Mouse (Mus musculus): Measurements from ENCODE around the gene Gm44511.
A peak's percentile ranks its signal among the peaks of the same experiment; 100 is the strongest.
"Not testable (repeated sequence)": the region's sequence is repeated elsewhere in the genome, so short reads cannot be mapped to it uniquely, and the experiment has no call there.

Gene Gm44511

DNA sequence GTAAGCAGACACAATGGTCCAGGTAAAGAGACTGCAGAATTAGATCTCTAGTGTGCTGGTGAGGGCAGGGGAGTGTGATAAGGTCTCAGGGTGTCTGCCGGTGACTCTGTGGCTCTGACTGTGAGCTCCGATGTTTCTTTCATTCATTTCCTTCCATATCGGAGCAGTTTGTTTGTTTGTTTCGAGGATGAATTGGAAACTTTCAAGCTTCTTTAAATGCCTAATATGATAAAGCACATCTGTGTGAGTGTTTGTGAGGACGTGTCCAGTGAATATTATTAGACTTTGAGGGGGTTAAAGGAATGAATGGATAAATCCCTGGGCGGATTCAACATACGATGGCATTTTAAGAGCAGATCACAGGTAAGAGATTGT lies 26.2 kb downstream of the Gm44511 start:
- DNase-seq (ENCODE audit: low spot score in 2 of 2): no peak

DNA sequence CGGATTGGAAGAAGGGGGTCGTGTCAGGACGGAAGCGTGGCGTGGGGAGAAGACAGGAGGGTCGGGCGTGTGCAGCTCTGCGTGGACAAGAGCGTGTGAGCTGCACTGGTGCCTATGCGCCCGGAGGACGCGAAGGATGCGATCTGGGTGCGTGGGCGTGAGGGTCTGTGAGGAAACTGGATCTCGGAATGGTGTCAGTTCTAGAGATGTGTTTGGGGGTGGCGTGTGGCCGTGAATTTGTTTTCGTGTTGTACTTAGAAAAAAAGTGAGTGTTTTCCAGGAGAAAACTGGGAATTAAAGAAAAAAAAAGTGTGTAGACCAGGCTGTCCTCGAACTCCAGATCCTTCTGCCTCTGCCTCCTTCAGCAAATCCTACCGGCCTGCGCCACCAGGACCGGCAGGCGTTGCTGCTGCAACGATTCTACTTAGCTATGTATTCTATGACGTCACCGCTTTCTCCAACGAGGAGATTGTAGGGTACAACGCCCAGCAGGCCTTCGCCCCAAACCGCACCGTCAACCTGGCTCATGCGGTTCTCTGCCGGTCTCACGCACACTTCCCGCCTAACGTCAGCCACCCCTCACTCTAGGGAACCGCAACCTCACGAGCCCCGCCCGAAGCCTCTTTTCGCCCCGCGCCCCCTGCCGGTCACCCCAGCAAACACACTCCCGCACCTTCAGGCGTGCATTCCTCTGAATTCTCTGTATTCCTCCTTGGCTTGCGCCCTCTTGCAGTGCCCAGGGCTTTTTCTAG lies 26.8 kb downstream of the Gm44511 start:
- DNase-seq (ENCODE audit: low spot score in 2 of 2): peak; percentile 75 to 81

DNA sequence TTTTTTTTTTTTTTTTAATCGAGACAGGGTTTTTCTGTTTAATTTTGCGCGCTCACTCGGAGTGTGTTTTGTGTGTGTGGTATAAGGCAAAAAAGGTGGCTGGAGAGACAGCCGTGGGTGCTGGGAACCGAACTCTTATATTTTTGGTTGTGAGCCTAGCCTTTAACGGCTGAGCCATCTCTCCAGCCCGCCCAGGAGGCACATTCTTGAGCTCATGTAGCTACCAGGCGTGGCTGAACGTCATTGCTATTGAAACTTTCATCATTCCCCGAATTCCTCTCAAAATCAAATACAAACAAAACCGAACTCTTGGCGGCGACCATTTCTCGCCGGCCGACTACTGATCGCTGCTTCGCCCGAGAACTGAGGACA lies 27.4 kb downstream of the Gm44511 start:
- peak; percentile 61 to 65 for DNase-seq (ENCODE audit: low spot score in 2 of 2)

DNA sequence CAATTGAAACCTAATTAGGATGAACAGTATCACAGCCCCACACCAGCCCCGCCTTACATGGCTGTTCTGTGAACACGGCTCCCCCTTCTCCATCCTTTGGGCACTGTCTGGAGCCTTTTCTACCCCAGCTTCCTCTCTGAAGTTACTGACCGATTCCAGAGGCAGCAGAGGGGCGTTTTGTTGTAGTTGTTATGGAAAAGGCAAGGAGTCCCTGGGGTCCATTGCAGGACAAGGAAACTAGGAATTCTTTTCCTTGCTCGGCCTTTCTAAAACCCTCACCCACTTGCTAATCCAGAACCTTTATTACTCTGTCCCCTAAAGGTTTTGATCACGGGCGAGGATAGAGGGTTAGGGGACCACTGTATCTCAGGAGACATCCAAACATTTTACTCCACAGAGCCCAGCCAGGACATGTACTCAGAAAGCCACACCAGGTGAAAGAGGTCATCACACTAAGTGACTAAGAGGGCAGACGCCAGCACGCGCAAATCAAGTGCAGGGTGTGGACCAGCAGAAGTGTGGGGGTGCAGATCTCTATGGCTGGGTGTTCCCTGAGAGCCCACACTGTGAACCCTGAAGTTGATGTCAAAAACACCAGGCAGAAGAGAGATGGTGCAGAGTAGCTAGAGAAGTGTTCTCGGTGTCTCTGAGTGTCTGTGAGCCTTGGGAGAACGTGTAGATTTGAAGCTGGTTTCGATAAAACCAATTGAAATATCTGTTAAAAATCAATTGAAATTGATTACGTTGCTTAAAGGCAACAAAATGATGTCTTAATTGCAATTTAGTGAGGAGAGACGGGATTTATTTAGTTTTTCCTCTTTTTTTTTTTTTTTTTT lies 28.0 kb downstream of the Gm44511 start:
- peak in 1 of 2 experiments; percentile 16 for DNase-seq (ENCODE audit: low spot score in 2 of 2)

DNA sequence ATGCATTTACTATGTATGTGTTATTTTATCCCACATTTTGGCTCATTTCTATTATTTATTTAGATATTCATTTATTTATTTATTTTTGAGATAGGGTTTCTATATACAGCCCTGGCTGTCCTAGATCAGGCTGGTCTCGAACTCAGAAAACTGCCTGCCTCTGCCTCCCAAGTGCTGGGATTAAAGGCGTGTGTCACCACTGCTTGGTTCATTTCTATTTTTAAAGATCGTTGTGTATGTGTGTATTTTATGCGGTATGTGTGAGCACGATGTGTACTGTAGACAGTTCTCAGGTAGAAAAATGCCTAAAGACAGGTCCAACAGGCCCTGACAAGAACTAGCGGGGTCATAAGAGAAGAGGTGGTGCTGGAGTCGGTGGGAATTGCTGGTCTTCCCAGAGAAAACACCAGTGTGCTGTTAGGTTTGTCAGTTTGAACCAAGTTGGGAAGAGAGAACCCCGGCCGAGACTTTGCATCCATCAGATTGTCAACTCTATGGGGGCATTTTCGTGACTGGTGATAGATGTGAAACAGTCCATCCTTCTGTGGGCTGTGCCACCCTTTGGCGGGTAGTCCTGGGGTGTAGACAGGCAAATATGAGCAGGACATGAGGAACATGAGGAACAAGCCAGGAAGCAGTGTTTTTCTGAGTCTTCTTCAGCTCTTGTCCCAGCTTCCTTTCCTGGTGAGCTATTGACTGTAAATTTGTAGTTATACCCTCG lies 28.8 kb downstream of the Gm44511 start:
- no peak for DNase-seq (ENCODE audit: low spot score in 2 of 2)

DNA sequence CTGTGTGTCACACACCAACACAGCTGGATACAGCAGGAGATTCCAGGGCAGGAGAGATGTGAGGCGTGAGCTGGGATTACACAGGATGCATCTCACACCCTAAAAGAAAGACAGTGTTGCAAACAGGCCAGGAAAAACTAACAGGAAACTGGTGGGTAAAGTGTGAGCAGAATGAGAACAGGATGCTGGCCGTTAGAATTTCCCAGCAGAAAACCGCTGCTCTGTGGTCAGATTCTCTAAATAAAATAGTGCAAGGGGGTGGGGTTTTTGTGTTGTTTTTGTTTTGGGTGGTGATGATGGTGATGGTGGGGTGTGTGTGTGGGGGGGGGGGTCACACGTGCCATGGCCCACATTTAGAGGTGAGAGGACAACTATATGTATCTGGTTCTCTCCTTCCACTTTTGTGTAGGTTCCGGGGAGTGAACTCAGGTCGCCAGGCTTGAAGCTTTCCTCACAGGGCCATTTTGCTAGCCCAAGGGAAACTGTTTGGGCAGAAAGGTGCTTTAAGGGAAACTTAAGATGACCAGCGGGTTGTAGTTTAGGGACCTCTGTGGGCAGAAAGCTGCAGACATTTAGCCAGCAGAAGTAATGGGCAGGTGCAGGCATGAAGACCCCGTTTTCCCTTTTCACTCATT lies 29.7 kb downstream of the Gm44511 start:
- peak; percentile 19 to 37 for DNase-seq (ENCODE audit: low spot score in 2 of 2)

DNA sequence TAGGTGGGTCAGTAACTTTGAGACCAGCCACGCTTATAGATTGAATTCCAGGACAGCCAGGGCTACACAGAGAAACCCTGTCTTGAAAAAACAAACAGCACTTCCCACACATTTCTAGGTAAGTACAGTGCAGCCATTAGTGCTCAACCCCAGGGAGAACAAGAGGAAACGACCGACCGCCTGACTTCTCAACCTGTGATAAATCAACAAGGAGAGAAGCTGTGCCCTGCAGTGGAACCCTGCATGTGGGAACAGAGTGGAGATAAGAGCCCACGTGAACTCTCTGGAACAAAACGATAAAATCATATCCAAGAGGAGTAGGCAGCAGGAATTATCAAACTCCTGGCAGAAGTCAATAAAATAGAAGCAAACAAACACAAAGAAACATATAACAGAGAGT lies 32.4 kb downstream of the Gm44511 start:
- DNase-seq (ENCODE audit: low spot score in 2 of 2): no peak

DNA sequence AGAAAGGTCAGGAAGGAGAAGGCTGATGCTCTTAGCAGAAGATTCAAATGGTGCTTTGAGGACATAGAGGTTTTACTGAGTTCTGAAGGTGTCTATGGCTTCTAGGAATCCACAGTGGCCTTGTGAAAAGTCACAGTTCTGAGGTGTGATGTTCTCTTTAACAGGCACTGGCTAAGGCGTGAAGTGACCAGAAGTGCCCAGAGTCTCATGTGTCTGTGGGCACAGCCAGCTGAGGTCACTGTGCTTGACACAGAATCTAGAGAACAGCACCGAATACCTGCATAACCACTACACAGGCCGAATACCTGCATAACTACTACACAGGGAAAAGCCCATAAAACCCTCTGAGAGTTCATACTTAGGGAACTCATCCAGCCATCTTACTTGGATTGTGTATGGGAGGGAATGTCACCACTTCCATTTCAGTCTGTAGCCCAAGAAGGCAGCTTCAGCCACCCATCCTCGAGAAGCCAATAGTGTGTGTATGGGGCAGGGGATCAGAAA lies 35.6 kb downstream of the Gm44511 start:
- DNase-seq (ENCODE audit: low spot score in 2 of 2): not testable (repeated sequence)

DNA sequence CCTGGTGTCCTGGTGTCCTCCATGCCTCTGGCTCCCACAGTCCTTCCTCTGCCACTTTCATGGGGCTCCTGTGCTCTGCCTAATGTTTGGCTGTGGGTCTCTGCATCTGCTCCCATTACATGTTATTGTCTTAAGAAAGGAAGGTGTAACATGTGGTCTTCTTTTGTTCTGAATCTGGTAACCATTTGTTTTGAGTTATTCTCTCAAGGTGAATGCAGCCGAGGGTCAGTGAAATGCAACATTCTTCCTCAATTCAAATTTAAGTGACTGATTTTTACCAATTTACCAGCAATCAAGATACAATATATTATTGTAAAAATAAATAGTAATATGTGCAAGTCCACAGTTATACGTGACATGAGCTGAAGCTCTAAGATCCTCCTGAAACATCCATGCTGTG lies 37.0 kb downstream of the Gm44511 start, which contains the start of gene Klrb1c:
Klrb1c (minus strand) TSS at position 101 of the 400 bp plus-strand sequence.
- no peak for DNase-seq (ENCODE audit: low spot score in 2 of 2)

DNA sequence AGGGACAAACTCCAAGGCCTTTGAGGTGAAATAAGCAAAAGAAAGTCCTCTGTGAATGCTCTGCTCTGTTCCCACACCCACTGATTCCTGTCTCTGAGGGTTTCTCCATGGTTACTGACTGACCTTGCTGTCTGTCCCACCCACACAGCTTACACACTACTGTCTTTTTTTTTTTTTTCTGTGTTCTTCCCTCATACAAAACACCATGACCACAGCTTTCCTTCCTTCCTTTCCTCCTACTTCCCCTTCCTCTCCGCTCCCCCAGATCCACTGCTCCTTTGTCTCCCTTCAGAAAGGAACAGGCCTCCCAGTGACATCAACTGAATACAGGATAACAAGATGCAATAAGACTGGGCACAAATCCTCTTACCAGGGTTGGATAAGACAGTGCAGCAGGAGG lies 37.6 kb downstream of the Gm44511 start:
- peak in 1 of 2 experiments; percentile 24 for DNase-seq (ENCODE audit: low spot score in 2 of 2)

DNA sequence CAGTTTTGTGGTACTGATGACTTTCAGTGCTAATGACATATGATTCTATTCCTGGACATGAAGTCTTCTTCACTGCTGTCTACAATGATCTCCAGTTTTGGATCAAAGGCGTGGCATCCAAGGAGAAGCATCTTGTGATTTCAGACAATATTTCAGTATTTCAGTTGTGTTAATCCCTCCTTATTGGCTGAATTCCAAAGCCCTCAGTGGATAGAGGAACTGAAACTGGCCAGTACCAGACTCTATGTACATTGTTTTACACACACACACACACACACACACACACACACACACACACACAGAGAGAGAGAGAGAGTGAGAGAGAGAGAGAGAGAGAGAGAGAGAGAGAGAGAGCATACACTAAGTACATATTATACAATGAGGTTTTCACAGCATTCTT lies 39.7 kb downstream of the Gm44511 start:
- DNase-seq (ENCODE audit: low spot score in 2 of 2): peak; percentile 52 to 71

DNA sequence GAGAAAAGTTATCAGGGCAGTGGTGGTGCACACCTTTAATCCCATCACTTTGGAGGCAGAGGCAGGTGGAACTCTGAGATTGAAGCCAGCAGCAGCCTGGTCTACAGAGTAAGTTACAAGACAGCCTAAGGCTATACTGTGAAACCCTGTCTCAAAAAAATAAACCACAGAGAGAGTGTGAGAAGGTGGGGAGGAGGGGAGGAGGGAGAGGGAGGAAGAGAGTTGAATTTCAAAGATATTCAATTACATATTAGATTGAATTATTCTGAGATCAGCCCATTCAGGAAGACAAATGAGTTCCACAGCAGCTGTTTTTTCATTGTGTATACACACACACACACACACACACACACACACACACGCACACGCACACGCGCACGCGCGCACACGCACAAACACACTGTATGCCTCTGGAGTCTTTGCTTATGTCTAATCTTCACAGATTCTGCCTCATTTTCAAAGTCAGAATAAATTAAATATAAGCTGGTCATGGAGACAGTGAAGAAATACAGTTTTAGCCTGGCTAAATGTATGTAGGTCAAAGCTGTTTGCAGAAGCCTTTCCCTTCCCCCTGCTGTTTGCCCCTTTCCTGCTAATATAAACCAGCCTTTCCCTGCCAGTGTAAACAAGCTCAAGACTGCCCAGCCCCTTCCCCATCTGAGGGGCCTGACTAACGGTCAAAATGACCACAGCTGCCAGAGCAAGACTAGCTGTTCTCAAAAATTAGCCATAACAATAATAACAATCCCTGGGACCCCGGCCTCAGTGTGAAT lies 56.4 kb downstream of the Gm44511 start:
- no peak for DNase-seq (ENCODE audit: low spot score in 2 of 2)

DNA sequence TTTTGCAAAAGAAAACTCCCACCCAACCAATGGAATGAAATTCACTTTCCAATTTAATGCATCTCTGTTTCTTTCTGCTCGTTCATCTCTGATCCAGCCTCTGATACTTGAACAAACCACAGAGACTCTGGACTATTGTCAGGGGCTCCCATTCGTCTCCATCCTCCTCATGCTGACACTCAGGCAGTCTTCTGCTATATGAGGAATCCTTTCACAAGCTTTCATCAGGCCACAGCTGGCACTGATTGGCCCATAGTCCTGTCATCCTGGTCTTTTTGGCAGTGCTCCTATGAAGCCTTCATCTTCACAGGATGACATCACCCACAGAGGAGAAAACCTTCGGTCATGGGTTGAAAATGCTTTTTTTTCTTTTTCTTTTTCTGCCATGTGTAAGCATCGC lies 58.1 kb downstream of the Gm44511 start:
- DNase-seq (ENCODE audit: low spot score in 2 of 2): no peak

DNA sequence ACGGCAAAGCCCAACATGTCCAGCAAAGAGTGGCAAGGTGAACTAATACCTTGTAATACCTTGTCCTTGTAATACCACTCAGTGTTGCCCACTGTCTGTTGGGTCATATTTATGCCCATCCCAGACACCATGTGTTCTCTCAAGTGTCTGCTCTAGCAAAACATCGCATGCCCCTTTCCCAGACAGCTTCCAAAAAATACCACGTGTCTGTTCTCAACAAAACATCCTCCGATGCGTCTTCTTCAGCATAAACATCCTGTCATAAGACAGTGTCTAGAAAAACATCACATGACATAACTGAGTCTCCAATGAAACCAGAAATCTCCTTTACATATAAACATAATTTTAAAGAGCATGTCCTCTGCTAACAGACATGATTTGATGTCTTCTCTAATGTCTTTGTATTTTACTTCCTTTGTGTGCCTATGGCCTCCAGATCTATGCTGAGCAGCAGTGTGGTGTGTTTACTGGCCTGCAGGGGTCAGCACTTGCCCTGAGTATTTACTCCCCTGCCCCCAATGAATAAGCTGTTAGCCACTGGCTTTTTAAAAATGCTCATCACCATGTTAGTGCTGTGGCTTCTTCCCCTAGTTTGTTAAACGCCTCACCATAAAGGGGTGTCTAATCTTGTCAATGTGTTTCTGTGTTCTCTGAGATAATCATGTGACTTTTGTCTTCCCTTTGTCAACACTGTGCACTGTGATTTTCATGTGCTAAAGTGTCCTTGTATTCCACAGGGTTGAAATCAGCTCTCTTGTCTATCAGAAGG lies 59.4 kb downstream of the Gm44511 start:
- peak; percentile 60 to 62 for DNase-seq (ENCODE audit: low spot score in 2 of 2)

DNA sequence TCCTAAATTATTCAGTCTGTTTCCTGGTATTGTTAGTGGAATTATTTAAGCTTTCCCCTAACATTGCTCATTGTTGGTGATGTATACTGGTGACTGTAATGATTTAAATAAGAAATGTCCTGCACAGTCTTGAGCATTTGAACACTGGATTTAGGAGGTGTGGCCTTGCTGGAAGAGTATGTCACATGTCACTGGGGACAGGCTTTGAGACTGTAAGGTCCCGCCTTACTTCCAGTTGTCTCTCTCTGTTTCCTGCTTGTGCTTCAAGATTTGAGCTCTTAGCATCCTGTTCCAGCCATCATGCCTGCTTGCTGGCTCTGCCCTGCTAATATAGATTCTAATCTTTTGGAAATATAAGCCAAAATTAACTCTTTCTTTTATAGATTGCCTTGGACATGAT lies 60.9 kb downstream of the Gm44511 start:
- no peak for DNase-seq (ENCODE audit: low spot score in 2 of 2)

DNA sequence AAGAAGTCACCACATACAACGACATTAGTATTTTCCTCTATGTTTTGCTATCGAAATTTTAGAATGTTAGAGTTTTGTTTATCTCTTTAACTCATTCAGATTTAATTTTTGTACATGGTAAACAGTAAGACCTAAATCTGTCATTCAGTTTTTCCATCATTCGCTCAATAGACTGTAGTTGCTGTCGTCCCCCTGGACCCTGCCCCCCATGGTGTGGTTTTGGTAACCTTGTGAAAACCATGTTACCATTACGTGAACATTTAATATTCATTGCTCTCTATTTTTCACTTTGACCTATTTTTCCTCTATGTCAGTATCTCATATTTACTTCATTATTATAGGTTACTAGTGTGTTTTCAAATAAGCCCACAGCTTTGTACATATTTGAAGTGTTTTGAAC lies 61.5 kb downstream of the Gm44511 start:
- DNase-seq (ENCODE audit: low spot score in 2 of 2): no peak

DNA sequence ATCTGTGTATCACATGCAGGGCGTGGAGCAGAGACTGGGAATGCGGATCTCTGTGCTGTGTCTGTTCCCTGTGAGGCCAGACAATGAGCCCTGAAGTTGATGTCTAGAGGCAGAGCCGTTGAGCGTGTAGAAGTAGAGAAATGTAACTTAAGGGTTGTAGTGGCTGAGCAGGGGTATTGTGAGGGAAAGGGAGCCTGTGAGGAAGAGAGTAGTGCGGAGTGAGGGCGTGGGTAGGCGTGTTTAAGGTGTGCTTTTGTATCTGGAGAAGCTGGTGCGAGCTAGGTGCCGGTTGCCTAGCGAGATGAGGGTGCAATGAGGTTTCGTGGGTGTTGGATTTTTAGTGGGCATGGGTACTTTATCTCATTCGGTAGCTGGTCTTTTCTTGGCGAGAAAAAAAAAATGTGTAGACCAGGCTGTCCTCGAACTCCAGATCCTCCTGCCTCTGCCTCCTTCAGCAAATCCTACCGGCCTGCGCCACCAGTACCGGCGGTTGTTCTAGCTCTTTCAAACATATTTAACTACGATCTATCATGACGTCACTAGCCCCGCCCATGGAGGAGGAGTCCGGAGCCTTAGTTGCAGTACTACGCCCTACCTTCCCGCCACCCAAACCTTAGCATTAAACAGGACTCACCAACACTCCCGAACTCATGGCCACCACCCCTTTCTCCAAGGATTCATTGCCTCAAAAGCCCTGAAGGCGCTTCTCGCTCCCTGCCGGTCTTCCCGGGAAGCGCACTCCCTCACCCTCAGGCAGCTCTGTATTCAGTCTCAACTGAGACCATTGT lies 62.2 kb downstream of the Gm44511 start:
- DNase-seq (ENCODE audit: low spot score in 2 of 2): peak; percentile 90 to 92

DNA sequence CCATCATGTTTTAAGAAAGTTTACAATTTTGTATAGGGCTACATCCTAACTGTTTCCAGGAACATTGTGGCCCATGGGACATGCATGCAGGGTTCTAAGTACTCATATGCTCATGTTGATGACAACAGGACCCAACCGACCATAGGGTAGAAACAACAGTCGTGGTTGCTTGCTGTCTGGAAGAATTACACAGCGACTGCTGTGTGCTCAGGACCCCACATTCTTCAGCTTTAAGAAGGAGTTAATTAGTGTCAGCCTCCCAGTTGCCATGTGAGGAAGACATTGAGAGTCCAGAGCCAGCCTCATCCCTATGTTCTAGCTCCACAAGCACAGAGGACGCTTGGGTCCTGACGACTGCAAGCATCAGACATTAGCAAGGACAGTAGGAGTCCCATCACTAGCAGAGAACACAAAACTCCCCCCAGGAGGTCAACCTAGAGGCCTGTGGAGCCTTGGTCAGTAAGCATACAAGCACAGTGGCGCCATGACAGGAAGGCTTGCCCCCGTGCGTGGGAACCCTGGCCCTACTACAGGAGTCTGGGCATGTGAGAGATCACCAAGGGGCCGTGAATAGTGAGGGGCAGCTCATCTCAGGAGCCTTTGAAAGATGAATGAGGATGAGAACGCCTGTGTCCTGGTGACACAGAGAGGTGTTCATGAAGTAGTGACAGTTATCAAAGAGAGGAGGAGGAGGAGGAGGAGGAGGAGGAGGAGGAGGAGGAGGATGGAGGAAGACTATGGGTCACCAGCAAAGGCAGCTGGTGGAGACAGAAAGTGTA lies 63.0 kb downstream of the Gm44511 start:
- not testable (repeated sequence) for DNase-seq (ENCODE audit: low spot score in 2 of 2)

DNA sequence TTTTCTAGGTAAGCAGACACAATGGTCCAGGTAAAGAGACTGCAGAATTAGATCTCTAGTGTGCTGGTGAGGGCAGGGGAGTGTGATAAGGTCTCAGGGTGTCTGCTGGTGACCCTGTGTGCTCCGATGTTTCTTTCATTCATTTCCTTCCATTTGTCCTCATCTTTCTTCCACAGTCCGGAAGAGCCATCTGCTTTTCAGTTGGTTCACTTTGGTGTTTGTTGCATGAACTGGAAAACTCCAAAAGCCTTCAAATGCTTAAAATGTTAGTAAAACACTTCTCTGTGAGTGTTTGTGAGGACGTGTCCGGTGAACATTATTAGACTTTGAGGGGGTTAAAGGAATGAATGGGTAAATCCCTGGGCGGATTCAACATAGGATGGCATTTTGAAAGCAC lies 65.0 kb downstream of the Gm44511 start:
- DNase-seq (ENCODE audit: low spot score in 2 of 2): no peak

All from spleen, postnatal 36 days (tissue).